Mouse (Mus musculus): ENCODE measurements around the gene Frat1. TPM values are rescaled to one million over a fixed set of nuclear protein-coding genes. Genes with fewer than 3 reads are reported as not detected.
"Not testable (repeated sequence)": the region's sequence is repeated elsewhere in the genome, so short reads cannot be mapped to it uniquely, and the experiment has no call there.

The Frat1 gene
- polyA plus RNA-seq, 1 experiment from 2014 or later = 12.3 TPM

GRCm38 (mm10) chr19:41847091-41847581 is 17.4 kb downstream of the Frat1 start:
- peak overlapping the region; percentile 99 for H3K4me2 ChIP-seq
- ATAC-seq (ENCODE audit: insufficient read depth, low FRiP score, low read depth) = peak; percentile 15; the same call in 1 of the 2 replicates
- H3K4me3 ChIP-seq (replicated peaks) = peak overlapping the region; percentile 79
- H3K27me3 ChIP-seq (replicated peaks) = no peaks in the 10 kb centered on the region
- under 1% methylated on average over 60 of the region's 64 CpGs for WGBS
- peak overlapping the region; percentile 74 for H3K9ac ChIP-seq
- H3K9me3 ChIP-seq = no peaks in the 10 kb centered on the region
- peak overlapping the region; percentile 93 for H3K27ac ChIP-seq
- peaks cover 13% of the 10 kb centered on the region for H3K4me1 ChIP-seq
- no peaks in the 10 kb centered on the region for H3K36me3 ChIP-seq

GRCm38 (mm10) chr19:41847614-41847991 is 17.8 kb downstream of the Frat1 start:
- H3K36me3 ChIP-seq; H3K27me3 ChIP-seq (replicated peaks); H3K9me3 ChIP-seq: not testable (repeated sequence)
- Histone ChIP-seq H3K4me3 (replicated peaks) (peak overlapping the region; percentile 79), H3K4me1 (peaks cover 13% of the 10 kb centered on the region), H3K27ac (peak overlapping the region; percentile 93), H3K4me2 (peak overlapping the region; percentile 99), H3K9ac (peak overlapping the region; percentile 74)
- WGBS = 1% methylated on average over 33 of the region's 53 CpGs
- ATAC-seq (ENCODE audit: insufficient read depth, low FRiP score, low read depth) = peak; percentile 39

GRCm38 (mm10) chr19:41847992-41848851 is 18.5 kb downstream of the Frat1 start, which contains the start of gene Frat2:
Gene Frat2 (minus strand): TSS chr19:41848132.
- peak within 1 kb of the TSS; percentile 99 for H3K4me2 ChIP-seq
- H3K4me1 ChIP-seq = peaks cover 13% of the 10 kb centered on the region
- peak within 1 kb of the TSS; percentile 74 for H3K9ac ChIP-seq
- peak; percentile 94 for ATAC-seq (ENCODE audit: insufficient read depth, low FRiP score, low read depth)
- peak within 1 kb of the TSS; percentile 79 for H3K4me3 ChIP-seq (replicated peaks)
- under 1% methylated on average over 66 of the region's 72 CpGs for WGBS
- no peaks in the 10 kb centered on the region for H3K9me3 ChIP-seq
- no peaks in the 10 kb centered on the region for H3K36me3 ChIP-seq
- H3K27ac ChIP-seq = peak within 1 kb of the TSS; percentile 93
- no peaks in the 10 kb centered on the region for H3K27me3 ChIP-seq (replicated peaks)

- H3K9ac ChIP-seq = no peak overlapping the region
- H3K27me3 ChIP-seq (replicated peaks) = no peaks in the 10 kb centered on the region
- H3K4me1 ChIP-seq = peaks cover 13% of the 10 kb centered on the region
- no peaks in the 10 kb centered on the region for H3K36me3 ChIP-seq
- WGBS = 41% methylated on average over 6 of the region's 6 CpGs
- H3K9me3 ChIP-seq = no peaks in the 10 kb centered on the region
- no peak overlapping the region for H3K27ac ChIP-seq
- ATAC-seq (ENCODE audit: insufficient read depth, low FRiP score, low read depth) = no peak
- H3K4me3 ChIP-seq (replicated peaks) = no peak overlapping the region
- no peak overlapping the region for H3K4me2 ChIP-seq
Observed at GRCm38 (mm10) chr19:41850021-41850718, 20.4 kb downstream of the Frat1 start.

GRCm38 (mm10) chr19:41850719-41851543 is 21.2 kb downstream of the Frat1 start:
- Histone ChIP-seq H3K4me2 (no peak overlapping the region), H3K4me3 (replicated peaks) (no peak overlapping the region), H3K27me3 (replicated peaks) (no peaks in the 10 kb centered on the region), H3K4me1 (peaks cover 13% of the 10 kb centered on the region), H3K9me3 (no peaks in the 10 kb centered on the region), H3K36me3 (no peaks in the 10 kb centered on the region), H3K9ac (no peak overlapping the region), H3K27ac (no peak overlapping the region)
- no peak for ATAC-seq (ENCODE audit: insufficient read depth, low FRiP score, low read depth)
- 33% methylated on average over 14 of the region's 14 CpGs for whole genome bisulfite sequencing

GRCm38 (mm10) chr19:41852423-41852822 is 22.7 kb downstream of the Frat1 start:
- Histone ChIP-seq H3K4me2 (no peak overlapping the region), H3K9me3 (no peaks in the 10 kb centered on the region), H3K9ac (no peak overlapping the region), H3K27ac (no peak overlapping the region), H3K36me3 (no peaks in the 10 kb centered on the region), H3K4me3 (replicated peaks) (no peak overlapping the region), H3K4me1 (peaks cover 5% of the 10 kb centered on the region; the same call in 1 of the 2 replicates), H3K27me3 (replicated peaks) (no peaks in the 10 kb centered on the region)
- ATAC-seq (ENCODE audit: insufficient read depth, low FRiP score, low read depth) = no peak
- 80% methylated on average over 4 of the region's 4 CpGs for WGBS

- whole genome bisulfite sequencing = 60% methylated on average over 5 of the region's 5 CpGs
- peak; percentile 68 for ATAC-seq (ENCODE audit: insufficient read depth, low FRiP score, low read depth)
- H3K27me3 ChIP-seq (replicated peaks) = no peaks in the 10 kb centered on the region
- no peak overlapping the region for H3K4me2 ChIP-seq
- H3K4me3 ChIP-seq (replicated peaks) = no peak overlapping the region
- H3K27ac ChIP-seq = peak overlapping the region; percentile 33
- H3K9ac ChIP-seq = no peak overlapping the region
- H3K9me3 ChIP-seq = no peaks in the 10 kb centered on the region
- peaks cover 5% of the 10 kb centered on the region; the same call in 1 of the 2 replicates for H3K36me3 ChIP-seq
- no peaks in the 10 kb centered on the region for H3K4me1 ChIP-seq
Observed at GRCm38 (mm10) chr19:41857086-41857762, 27.5 kb downstream of the Frat1 start.

GRCm38 (mm10) chr19:41857816-41858310 is 28.1 kb downstream of the Frat1 start:
- 75% methylated on average over 3 of the region's 3 CpGs for WGBS

GRCm38 (mm10) chr19:41866707-41867106 is 36.9 kb downstream of the Frat1 start:
- no peak overlapping the region for H3K9ac ChIP-seq
- H3K4me3 ChIP-seq (replicated peaks) = no peak overlapping the region
- no peak overlapping the region for H3K4me2 ChIP-seq
- no peaks in the 10 kb centered on the region for H3K9me3 ChIP-seq
- no peak for ATAC-seq (ENCODE audit: insufficient read depth, low FRiP score, low read depth)
- H3K4me1 ChIP-seq = no peaks in the 10 kb centered on the region
- H3K36me3 ChIP-seq = peaks cover 27% of the 10 kb centered on the region
- 90% methylated on average over 8 of the region's 8 CpGs for WGBS
- H3K27me3 ChIP-seq (replicated peaks) = no peaks in the 10 kb centered on the region
- no peak overlapping the region for H3K27ac ChIP-seq

More at GRCm38 (mm10) chr19:41857816-41858310, 28.1 kb downstream of the Frat1 start:
- H3K4me3 ChIP-seq (replicated peaks) = no peak overlapping the region
- no peak overlapping the region for H3K4me2 ChIP-seq
- H3K9me3 ChIP-seq = no peaks in the 10 kb centered on the region
- no peak overlapping the region for H3K9ac ChIP-seq
- no peaks in the 10 kb centered on the region for H3K4me1 ChIP-seq
- ATAC-seq (ENCODE audit: insufficient read depth, low FRiP score, low read depth) = no peak
- H3K27ac ChIP-seq = no peak overlapping the region
- no peaks in the 10 kb centered on the region for H3K27me3 ChIP-seq (replicated peaks)
- H3K36me3 ChIP-seq = peaks cover 11% of the 10 kb centered on the region; the same call in 1 of the 2 replicates

GRCm38 (mm10) chr19:41869296-41869695 is 39.5 kb downstream of the Frat1 start:
- Histone ChIP-seq H3K9ac (no peak overlapping the region), H3K4me3 (replicated peaks) (no peak overlapping the region), H3K4me2 (no peak overlapping the region), H3K36me3 (peaks cover 15% of the 10 kb centered on the region), H3K4me1 (no peaks in the 10 kb centered on the region), H3K9me3 (no peaks in the 10 kb centered on the region), H3K27ac (no peak overlapping the region), H3K27me3 (replicated peaks) (no peaks in the 10 kb centered on the region)
- no peak for ATAC-seq (ENCODE audit: insufficient read depth, low FRiP score, low read depth)
- 96% methylated on average over 5 of the region's 5 CpGs for WGBS

GRCm38 (mm10) chr19:41869946-41870345 is 40.2 kb downstream of the Frat1 start:
- H3K9me3 ChIP-seq; H3K27ac ChIP-seq; H3K4me1 ChIP-seq; H3K4me2 ChIP-seq; H3K4me3 ChIP-seq (replicated peaks); H3K9ac ChIP-seq; H3K27me3 ChIP-seq (replicated peaks); ATAC-seq (ENCODE audit: insufficient read depth, low FRiP score, low read depth): not testable (repeated sequence)
- H3K36me3 ChIP-seq = peaks cover 17% of the 10 kb centered on the region
- 80% methylated on average over 5 of the region's 5 CpGs for WGBS

Data from stomach, embryonic 15.5 days (tissue).